In the genomic region with DNA sequence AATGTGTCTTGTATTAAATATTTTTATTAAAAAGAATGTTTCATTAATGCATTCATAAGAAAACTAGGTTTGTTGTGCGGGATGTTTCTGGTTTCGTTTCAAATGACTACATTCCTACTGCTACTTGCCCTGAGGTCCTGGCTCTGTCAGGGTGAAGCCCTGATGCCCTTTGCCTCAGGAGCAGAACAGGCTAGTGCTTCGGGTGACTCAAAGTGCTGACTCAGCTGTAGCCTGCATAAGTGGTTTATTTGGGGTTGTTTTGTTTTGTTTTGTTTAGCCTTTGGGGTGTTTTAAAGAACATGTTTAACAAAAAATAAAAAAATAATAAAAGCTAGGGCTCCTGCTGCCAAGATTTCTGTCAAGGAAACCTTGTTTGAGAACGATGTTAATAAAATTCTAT, we compare ENCODE assay signal across 18 mouse cellular contexts.
DNase-seq lines count a peak whose midpoint lies in the region; ATAC-seq and TF ChIP-seq lines count a peak whose summit lies in the region.
"Had no signal": no experiment of that assay in that cellular context is flagged by ENCODE, and none has a peak within 500 bp of the region (broad histone marks: within the 10 kb centered on the region; RNA-seq: fewer than 3 reads in every experiment).

No protein-coding gene starts in this region.

- H3K4me2 ChIP-seq in embryonic facial prominence, embryonic 11.5 days (ENCODE audit: low read depth, low read length) = no peak overlapping the region

- H3K9ac ChIP-seq in embryonic facial prominence, embryonic 11.5 days (replicated peaks; ENCODE audit: low read length) = no peak overlapping the region
- H3K9ac ChIP-seq: liver, embryonic 15.5 days had no signal

- ATAC-seq in embryonic facial prominence, embryonic 11.5 days (replicated peaks; ENCODE audit: insufficient number of reproducible peaks, low FRiP score, low TSS enrichment, low read depth) = no peak
- ATAC-seq: activated CD4-positive, CD25-positive, alpha-beta regulatory T cell, adult 4 months had no signal

- H3K4me1 ChIP-seq in embryonic facial prominence, embryonic 11.5 days (ENCODE audit: control insufficient read depth, insufficient read depth, low read length) = peaks cover 3% of the 10 kb centered on the region; the same call in 1 of the 2 replicates
- H3K4me1 ChIP-seq in embryonic facial prominence, embryonic 10.5 days = peaks cover 20% of the 10 kb centered on the region

- H3K9me3 ChIP-seq in embryonic facial prominence, embryonic 11.5 days (replicated peaks; ENCODE audit: control insufficient read depth, low read length) = no peaks in the 10 kb centered on the region
- H3K9me3 ChIP-seq in embryonic facial prominence, embryonic 10.5 days = no peaks in the 10 kb centered on the region
- H3K9me3 ChIP-seq: embryonic facial prominence, embryonic 12.5 days; forebrain, embryonic 12.5 days; liver, embryonic 15.5 days; lung, embryonic 15.5 days had no signal

- H3K36me3 ChIP-seq in embryonic facial prominence, embryonic 11.5 days (replicated peaks; ENCODE audit: control insufficient read depth, insufficient read depth, low read depth, low read length) = no peaks in the 10 kb centered on the region
- no peaks in the 10 kb centered on the region for H3K36me3 ChIP-seq in embryonic facial prominence, embryonic 10.5 days (replicated peaks)
- H3K36me3 ChIP-seq: embryonic facial prominence, embryonic 12.5 days; forebrain, embryonic 12.5 days; liver, embryonic 15.5 days; lung, embryonic 15.5 days had no signal

- peak; percentile 23 for DNase-seq in embryonic facial prominence, embryonic 11.5 days (ENCODE audit: low spot score)
- DNase-seq in embryonic facial prominence, embryonic 10.5 days (ENCODE audit: low spot score) = no peak
- DNase-seq in layer of hippocampus, adult 2 months (ENCODE audit: low spot score in 2 of 2) = no peak
- no peak for DNase-seq in layer of hippocampus, postnatal 14 days (ENCODE audit: low spot score in 2 of 2)
- DNase-seq in 3T3-L1 (ENCODE audit: low read depth, low spot score) (peak; percentile 19), adipocyte (ENCODE audit: low spot score) (peak; percentile 53)
- no peak for DNase-seq in thymus, postnatal 14 days
- no peak for DNase-seq in layer of hippocampus, postnatal 10 days (ENCODE audit: low spot score in 2 of 2)
- DNase-seq: adrenal gland, postnatal 10 days; liver; right cerebral cortex, postnatal 25 days had no signal

- H3K27ac ChIP-seq in embryonic facial prominence, embryonic 11.5 days (replicated peaks; ENCODE audit: low read depth, low read length) = no peak overlapping the region
- no peak overlapping the region for H3K27ac ChIP-seq in embryonic facial prominence, embryonic 10.5 days (replicated peaks)
- peak overlapping the region; percentile 49; the same call in 1 of the 2 replicates for H3K27ac ChIP-seq in layer of hippocampus, adult 2 months
- H3K27ac ChIP-seq: embryonic facial prominence, embryonic 12.5 days; forebrain, embryonic 12.5 days; hindbrain, embryonic 14.5 days; liver, embryonic 15.5 days; lung, embryonic 15.5 days had no signal

- no peak overlapping the region for H3K4me3 ChIP-seq in embryonic facial prominence, embryonic 11.5 days (ENCODE audit: low read depth, low read length)
- no peak overlapping the region for H3K4me3 ChIP-seq in embryonic facial prominence, embryonic 10.5 days
- H3K4me3 ChIP-seq in layer of hippocampus, adult 2 months = no peak overlapping the region
- H3K4me3 ChIP-seq: erythroblast, embryonic 14.5 days had no signal

- TF ChIP-seq CTCF in layer of hippocampus, adult 2 months (conservative IDR thresholded peaks at IDR 0.05) = no peak

- 23% methylated on average over 4 of the region's 4 CpGs for WGBS in embryonic facial prominence, embryonic 11.5 days
- 29% methylated on average over 4 of the region's 4 CpGs for WGBS in embryonic facial prominence, embryonic 10.5 days

- H3K27me3 ChIP-seq in embryonic facial prominence, embryonic 11.5 days (ENCODE audit: control insufficient read depth, insufficient read depth, low read length) = peaks cover 27% of the 10 kb centered on the region
- H3K27me3 ChIP-seq in embryonic facial prominence, embryonic 10.5 days (replicated peaks; ENCODE audit: low read depth, poor library complexity, severe bottlenecking) = peaks cover 52% of the 10 kb centered on the region

Comparison
In these comparisons a context has a peak if more than half of its experiments do, and no peak if none do; other contexts are left out.
1. DNase-seq: peak in embryonic facial prominence, embryonic 11.5 days (single experiment), 3T3-L1 (single experiment) and adipocyte (single experiment); none in embryonic facial prominence, embryonic 10.5 days (single experiment), layer of hippocampus, adult 2 months (0 of 2), layer of hippocampus, postnatal 14 days (0 of 2), thymus, postnatal 14 days (single experiment) and layer of hippocampus, postnatal 10 days (0 of 2).